Mouse (Mus musculus): ENCODE measurements at regions not wholly inside any gene's neighbourhood (a gene's known extent, or its start where the extent isn't known, plus 50 kb on each side); places are given as distances from the start of the nearest gene placed in this dataset.

- H3K4me2 ChIP-seq (replicated peaks; ENCODE audit: low read depth) = no peak overlapping the region
- DNase-seq (ENCODE audit: low spot score) (no peak), ATAC-seq (ENCODE audit: low FRiP score, low TSS enrichment) (no peak)
- WGBS = 82% methylated on average over 4 of the region's 4 CpGs
- no peaks in the 10 kb centered on the region for H3K4me1 ChIP-seq (replicated peaks; ENCODE audit: control insufficient read depth, insufficient read depth)
- no peak for TF ChIP-seq CTCF (IDR thresholded peaks at IDR 0.05; ENCODE audit: low read depth)
- TF ChIP-seq EP300 (optimal IDR thresholded peaks at IDR 0.05) = no peak
- no peak overlapping the region for H3K9ac ChIP-seq (ENCODE audit: low read length)
- no peak overlapping the region for H3K4me3 ChIP-seq (ENCODE audit: low read depth, low read length)
- no peak overlapping the region for H3K27ac ChIP-seq (replicated peaks)
- no peaks in the 10 kb centered on the region for H3K9me3 ChIP-seq (ENCODE audit: control insufficient read depth, low read length)
- no peaks in the 10 kb centered on the region for H3K36me3 ChIP-seq (ENCODE audit: control insufficient read depth, insufficient read depth, low read length)
- no peaks in the 10 kb centered on the region for H3K27me3 ChIP-seq (ENCODE audit: control insufficient read depth, insufficient read depth, low read length)
Observed at GRCm38 (mm10) chr1:158097500-158097899, 258.6 kb downstream of the Brinp2 start.

GRCm38 (mm10) chr1:158119708-158120107 lies 236.4 kb downstream of the Brinp2 start:
- DNase-seq (ENCODE audit: low spot score) (no peak), ATAC-seq (ENCODE audit: low FRiP score, low TSS enrichment) (no peak)

GRCm38 (mm10) chr1:158124902-158125301 lies 231.2 kb downstream of the Brinp2 start:
- Histone ChIP-seq H3K9ac (ENCODE audit: low read length) (no peak overlapping the region), H3K4me2 (replicated peaks; ENCODE audit: low read depth) (no peak overlapping the region), H3K36me3 (ENCODE audit: control insufficient read depth, insufficient read depth, low read length) (no peaks in the 10 kb centered on the region), H3K4me3 (ENCODE audit: low read depth, low read length) (no peak overlapping the region), H3K27me3 (ENCODE audit: control insufficient read depth, insufficient read depth, low read length) (no peaks in the 10 kb centered on the region), H3K4me1 (replicated peaks; ENCODE audit: control insufficient read depth, insufficient read depth) (no peaks in the 10 kb centered on the region), H3K27ac (replicated peaks) (no peak overlapping the region), H3K9me3 (ENCODE audit: control insufficient read depth, low read length) (no peaks in the 10 kb centered on the region)
- DNase-seq (ENCODE audit: low spot score) (no peak), ATAC-seq (ENCODE audit: low FRiP score, low TSS enrichment) (no peak)
- WGBS = 73% methylated on average over 3 of the region's 3 CpGs
- TF ChIP-seq CTCF (IDR thresholded peaks at IDR 0.05; ENCODE audit: low read depth) (no peak), EP300 (optimal IDR thresholded peaks at IDR 0.05) (no peak)

More at GRCm38 (mm10) chr1:158119708-158120107, 236.4 kb downstream of the Brinp2 start:
- no peak overlapping the region for H3K4me2 ChIP-seq (replicated peaks; ENCODE audit: low read depth)
- no peak overlapping the region for H3K27ac ChIP-seq (replicated peaks)
- no peaks in the 10 kb centered on the region for H3K4me1 ChIP-seq (replicated peaks; ENCODE audit: control insufficient read depth, insufficient read depth)
- no peak overlapping the region for H3K4me3 ChIP-seq (ENCODE audit: low read depth, low read length)
- H3K36me3 ChIP-seq (ENCODE audit: control insufficient read depth, insufficient read depth, low read length) = no peaks in the 10 kb centered on the region
- 68% methylated on average over 2 of the region's 2 CpGs for WGBS
- H3K27me3 ChIP-seq (ENCODE audit: control insufficient read depth, insufficient read depth, low read length) = no peaks in the 10 kb centered on the region
- TF ChIP-seq EP300 (optimal IDR thresholded peaks at IDR 0.05) (no peak), CTCF (IDR thresholded peaks at IDR 0.05; ENCODE audit: low read depth) (no peak)
- H3K9me3 ChIP-seq (ENCODE audit: control insufficient read depth, low read length) = no peaks in the 10 kb centered on the region
- no peak overlapping the region for H3K9ac ChIP-seq (ENCODE audit: low read length)

- no peaks in the 10 kb centered on the region for H3K36me3 ChIP-seq (ENCODE audit: control insufficient read depth, insufficient read depth, low read length)
- H3K4me3 ChIP-seq (ENCODE audit: low read depth, low read length) = no peak overlapping the region
- TF ChIP-seq EP300 (optimal IDR thresholded peaks at IDR 0.05) (no peak), CTCF (IDR thresholded peaks at IDR 0.05; ENCODE audit: low read depth) (no peak)
- ATAC-seq (ENCODE audit: low FRiP score, low TSS enrichment) = no peak
- H3K9ac ChIP-seq (ENCODE audit: low read length) = no peak overlapping the region
- H3K27ac ChIP-seq (replicated peaks) = no peak overlapping the region
- no peak for DNase-seq (ENCODE audit: low spot score)
- no peak overlapping the region for H3K4me2 ChIP-seq (replicated peaks; ENCODE audit: low read depth)
- H3K27me3 ChIP-seq (ENCODE audit: control insufficient read depth, insufficient read depth, low read length) = no peaks in the 10 kb centered on the region
- WGBS = 67% methylated on average over 2 of the region's 2 CpGs
- H3K4me1 ChIP-seq (replicated peaks; ENCODE audit: control insufficient read depth, insufficient read depth) = no peaks in the 10 kb centered on the region
- no peaks in the 10 kb centered on the region for H3K9me3 ChIP-seq (ENCODE audit: control insufficient read depth, low read length)
Observed at GRCm38 (mm10) chr1:158126272-158126671, 229.9 kb downstream of the Brinp2 start.

- H3K36me3 ChIP-seq (ENCODE audit: control insufficient read depth, insufficient read depth, low read length) = no peaks in the 10 kb centered on the region
- no peak overlapping the region for H3K9ac ChIP-seq (ENCODE audit: low read length)
- 73% methylated on average over 3 of the region's 3 CpGs for WGBS
- H3K27ac ChIP-seq (replicated peaks) = no peak overlapping the region
- H3K4me1 ChIP-seq (replicated peaks; ENCODE audit: control insufficient read depth, insufficient read depth) = no peaks in the 10 kb centered on the region
- H3K9me3 ChIP-seq (ENCODE audit: control insufficient read depth, low read length) = no peaks in the 10 kb centered on the region
- ATAC-seq (ENCODE audit: low FRiP score, low TSS enrichment) = no peak
- no peak overlapping the region for H3K4me3 ChIP-seq (ENCODE audit: low read depth, low read length)
- no peak overlapping the region for H3K4me2 ChIP-seq (replicated peaks; ENCODE audit: low read depth)
- DNase-seq (ENCODE audit: low spot score) = no peak
- TF ChIP-seq CTCF (IDR thresholded peaks at IDR 0.05; ENCODE audit: low read depth) (no peak), EP300 (optimal IDR thresholded peaks at IDR 0.05) (no peak)
- H3K27me3 ChIP-seq (ENCODE audit: control insufficient read depth, insufficient read depth, low read length) = no peaks in the 10 kb centered on the region
Observed at GRCm38 (mm10) chr1:158129243-158129770, 226.8 kb downstream of the Brinp2 start.

GRCm38 (mm10) chr1:158147525-158147924 lies 208.6 kb downstream of the Brinp2 start:
- H3K4me2 ChIP-seq (replicated peaks; ENCODE audit: low read depth) = no peak overlapping the region
- no peaks in the 10 kb centered on the region for H3K4me1 ChIP-seq (replicated peaks; ENCODE audit: control insufficient read depth, insufficient read depth)
- no peak for ATAC-seq (ENCODE audit: low FRiP score, low TSS enrichment)
- TF ChIP-seq CTCF (IDR thresholded peaks at IDR 0.05; ENCODE audit: low read depth) (no peak), EP300 (optimal IDR thresholded peaks at IDR 0.05) (no peak)
- no peaks in the 10 kb centered on the region for H3K27me3 ChIP-seq (ENCODE audit: control insufficient read depth, insufficient read depth, low read length)
- H3K9me3 ChIP-seq (ENCODE audit: control insufficient read depth, low read length) = no peaks in the 10 kb centered on the region
- H3K36me3 ChIP-seq (ENCODE audit: control insufficient read depth, insufficient read depth, low read length) = no peaks in the 10 kb centered on the region
- WGBS = 19% methylated on average over 3 of the region's 3 CpGs
- DNase-seq (ENCODE audit: low spot score) = no peak
- no peak overlapping the region for H3K27ac ChIP-seq (replicated peaks)
- H3K4me3 ChIP-seq (ENCODE audit: low read depth, low read length) = no peak overlapping the region
- no peak overlapping the region for H3K9ac ChIP-seq (ENCODE audit: low read length)
